Mouse (Mus musculus) monocyte, adult 2 months (primary cell): ENCODE data around the gene Prim2.

Experiments used
- DNase-seq, 2 experiments: peaks; one replicate each; pipeline ENCODE4 v3.0.0; 2022; ENCODE audit warnings: low spot score in 2 of 2, low read depth in 1 of 2

Gene Prim2

DNA sequence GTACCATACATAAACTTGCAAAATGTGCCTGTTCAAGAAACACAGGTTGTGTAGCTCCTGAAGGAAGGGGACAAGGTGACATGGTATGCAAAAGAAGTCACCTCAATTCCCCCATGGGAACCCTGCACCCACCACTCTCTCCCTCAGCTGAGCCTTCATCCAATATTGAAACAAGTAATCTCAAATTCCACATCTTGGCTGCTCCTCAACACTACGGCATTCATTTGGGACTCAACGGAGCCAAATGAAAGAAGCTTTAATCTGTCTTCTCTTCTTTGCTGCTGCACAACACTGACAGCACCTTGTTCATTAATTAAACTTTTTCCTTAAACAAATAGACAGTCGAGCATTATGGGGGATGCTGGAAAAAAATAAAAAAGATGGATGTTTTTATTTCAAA lies 174.0 kb downstream of the Prim2 start:
- no peak for DNase-seq

DNA sequence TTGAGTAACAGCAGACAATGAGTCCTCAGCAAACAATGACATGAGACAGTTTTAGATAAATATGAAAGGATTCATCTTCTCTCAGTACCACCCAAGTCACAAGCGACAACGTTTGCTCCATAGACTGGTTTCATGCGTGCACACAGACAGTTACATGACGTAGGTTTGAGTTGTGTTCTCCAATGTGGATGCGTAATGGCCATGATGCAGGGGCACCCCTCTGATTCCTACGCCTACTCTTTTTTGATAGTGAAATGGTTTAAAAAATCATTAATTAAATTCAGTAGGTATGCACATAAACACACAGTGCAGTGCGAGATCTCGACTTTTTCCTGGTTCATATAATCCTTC lies 174.4 kb downstream of the Prim2 start:
- no peak for DNase-seq

DNA sequence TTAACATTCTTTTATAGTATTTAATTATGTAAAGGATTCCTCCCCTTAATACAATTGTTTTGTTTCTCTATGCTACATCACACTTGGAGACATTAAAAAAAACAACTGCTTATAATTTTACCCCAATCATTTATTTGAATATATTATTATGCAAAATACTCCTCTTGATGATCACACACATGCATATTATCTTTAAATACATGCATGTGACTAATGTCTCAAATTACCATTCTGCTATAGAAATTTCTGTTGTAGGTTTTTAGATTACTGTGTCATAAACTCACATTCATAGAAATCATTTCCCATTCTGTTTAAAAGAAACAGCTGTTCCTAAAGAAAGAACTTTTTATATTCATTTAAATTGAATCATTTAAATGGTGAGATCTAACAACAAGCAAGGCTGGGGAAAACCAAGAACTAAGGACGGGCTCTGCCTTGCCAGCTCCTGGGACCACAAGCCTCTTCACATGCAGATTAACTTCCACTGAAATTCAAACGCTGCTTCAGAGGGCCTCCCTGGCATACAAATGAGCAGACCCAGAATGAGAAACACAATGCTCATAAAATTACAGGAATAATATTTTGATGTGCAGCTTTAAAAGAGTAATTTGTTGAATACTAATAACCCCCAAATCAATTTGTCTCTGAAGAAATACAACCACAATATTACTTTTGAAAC lies 174.9 kb downstream of the Prim2 start:
- DNase-seq = no peak

DNA sequence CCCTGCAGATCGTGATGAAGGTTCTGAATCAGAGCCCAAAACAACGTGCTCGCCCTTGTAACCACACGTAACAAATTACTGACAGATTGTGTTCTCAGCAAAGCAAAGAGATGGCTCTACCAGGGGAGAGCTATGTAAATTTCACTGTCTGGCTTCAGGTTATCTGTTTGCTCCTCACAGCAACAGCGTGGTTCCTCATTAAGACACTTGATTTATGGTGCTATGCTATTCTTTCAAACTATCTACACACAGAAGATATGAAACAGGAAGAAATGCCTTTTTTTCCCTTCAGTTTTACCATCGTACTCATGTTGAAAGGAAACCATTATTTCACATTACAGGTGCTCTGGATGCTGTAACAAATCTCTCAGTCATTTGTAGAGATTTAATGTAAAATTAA lies 179.4 kb downstream of the Prim2 start:
- no peak for DNase-seq

DNA sequence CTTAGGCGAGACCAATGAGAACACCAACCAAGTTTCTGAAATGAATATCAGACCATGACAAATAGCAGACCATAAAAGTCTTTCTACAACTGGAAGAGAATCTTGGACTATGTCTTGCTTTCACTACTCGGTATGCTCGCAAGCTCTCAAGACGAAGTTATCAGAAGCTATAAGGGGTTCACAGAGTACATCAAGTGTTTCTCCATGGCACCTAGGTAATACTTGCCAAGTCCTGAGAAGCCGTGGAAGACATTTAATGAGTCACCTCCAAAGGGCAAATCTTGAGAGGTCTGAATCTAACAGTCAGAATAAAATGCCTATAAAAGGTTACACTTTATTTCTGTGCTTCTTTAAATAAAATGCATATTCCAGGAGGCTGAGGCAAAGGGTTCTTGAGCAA lies 181.2 kb downstream of the Prim2 start:
- no peak for DNase-seq

DNA sequence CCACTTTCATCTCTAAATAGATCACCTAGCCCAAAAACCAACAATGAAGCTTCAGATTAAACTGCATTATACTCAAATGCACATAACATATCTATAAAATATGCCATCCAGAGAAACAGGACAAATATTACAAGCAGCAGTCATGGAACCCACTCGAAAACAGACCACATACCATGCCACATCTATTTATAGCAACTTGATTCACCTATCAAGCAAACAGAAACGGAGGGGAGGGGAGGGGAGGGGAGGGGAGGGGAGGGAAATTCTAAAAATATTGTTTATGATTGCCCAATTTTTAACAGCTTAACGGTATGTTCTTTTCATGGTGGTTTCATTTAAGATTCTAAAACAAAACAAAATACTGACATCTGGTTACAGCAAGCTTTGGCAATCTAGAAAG lies 185.8 kb downstream of the Prim2 start:
- no peak for DNase-seq

DNA sequence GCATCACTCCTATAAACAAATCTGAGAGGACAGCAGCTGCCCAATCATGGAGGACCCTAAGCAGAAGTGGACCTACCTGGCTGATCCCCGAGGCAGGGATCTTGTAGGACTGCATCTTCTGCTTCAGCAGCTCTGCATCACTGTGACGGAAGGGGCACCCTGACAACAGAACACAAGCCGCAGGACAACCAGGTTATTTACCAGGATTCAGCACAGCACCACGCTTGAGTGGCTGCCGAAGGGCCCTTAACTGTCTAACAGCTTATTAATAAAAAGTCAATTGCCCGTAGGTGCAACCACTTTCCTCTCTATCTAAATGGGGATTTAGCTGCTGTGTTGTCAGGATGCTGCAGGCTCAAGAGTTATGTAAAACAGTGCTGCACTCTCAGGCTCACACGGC lies 189.2 kb downstream of the Prim2 start:
- DNase-seq = no peak

DNA sequence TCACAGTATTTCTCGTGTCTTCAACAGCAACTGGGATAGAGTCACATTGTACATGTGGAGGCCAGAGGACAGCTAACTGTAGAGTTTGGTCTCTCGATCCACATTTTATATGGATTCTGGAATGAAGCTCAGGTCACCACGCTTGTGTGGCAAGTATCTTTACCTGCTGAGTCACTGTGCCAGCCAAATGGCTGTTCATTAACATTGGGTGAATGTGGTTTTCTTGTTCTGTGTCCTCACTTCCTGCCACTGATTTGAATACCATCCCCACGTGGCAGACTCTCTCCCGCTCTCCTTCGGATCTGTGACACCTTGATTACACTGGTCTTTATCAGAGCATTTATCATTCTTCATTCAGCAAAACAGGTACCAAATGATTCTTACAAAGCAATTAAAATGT lies 198.5 kb downstream of the Prim2 start:
- DNase-seq = no peak

DNA sequence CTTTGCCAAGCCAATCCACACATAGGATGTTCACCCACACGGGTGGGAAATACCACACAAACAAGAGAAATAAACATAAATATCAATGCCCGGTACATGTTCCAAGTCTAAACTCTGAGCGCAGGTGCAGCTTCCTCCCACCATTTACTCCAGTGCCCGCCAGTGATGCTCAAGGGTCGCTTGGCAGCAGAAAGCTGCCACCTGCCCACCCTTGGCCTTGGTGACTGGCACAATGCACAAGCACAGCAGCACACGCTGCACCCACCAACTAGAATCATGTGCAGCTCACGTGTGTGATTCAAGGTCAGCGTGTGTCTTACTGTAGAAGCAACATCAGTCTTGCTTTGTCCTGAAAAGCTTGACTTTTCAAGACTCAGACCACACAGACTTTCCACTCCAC lies 199.4 kb downstream of the Prim2 start:
- DNase-seq = no peak

DNA sequence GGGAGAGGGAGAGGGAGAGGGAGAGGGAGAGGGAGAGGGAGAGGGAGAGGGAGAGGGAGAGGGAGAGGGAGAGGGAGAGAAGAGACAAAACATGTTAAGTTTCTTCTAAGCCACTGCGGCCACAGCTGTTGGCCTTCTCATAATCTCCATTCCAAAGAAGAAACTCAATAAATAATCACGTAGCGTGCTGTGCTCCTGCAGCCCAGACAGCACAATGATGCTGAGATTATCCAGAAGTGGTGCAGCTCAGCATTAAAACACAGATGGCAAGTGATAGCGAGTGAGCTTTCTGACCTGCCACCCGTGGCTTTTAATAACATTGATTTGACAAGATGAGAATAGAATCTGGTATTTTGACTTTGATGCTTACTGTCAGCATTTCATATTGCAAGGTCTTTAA lies 205.4 kb downstream of the Prim2 start:
- no peak for DNase-seq

DNA sequence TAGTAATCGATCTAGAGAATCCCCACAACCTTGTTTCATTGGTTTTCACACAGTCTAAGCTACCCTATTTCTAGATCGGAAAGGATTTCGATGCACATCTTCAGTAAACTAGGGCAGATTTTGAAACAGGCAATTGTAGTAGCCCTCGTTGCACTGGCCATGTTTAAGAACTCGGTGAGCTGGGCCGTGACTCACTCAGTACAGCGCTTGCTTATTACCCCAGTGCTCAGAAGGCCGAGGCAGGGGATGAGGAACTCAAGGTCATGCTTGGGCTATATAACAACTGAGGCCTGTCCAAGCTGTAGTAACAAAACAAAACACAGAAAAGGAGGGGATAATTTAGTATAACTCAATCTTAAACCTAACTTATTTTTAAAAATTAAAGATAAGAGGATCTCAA lies 208.9 kb downstream of the Prim2 start:
- DNase-seq = no peak

DNA sequence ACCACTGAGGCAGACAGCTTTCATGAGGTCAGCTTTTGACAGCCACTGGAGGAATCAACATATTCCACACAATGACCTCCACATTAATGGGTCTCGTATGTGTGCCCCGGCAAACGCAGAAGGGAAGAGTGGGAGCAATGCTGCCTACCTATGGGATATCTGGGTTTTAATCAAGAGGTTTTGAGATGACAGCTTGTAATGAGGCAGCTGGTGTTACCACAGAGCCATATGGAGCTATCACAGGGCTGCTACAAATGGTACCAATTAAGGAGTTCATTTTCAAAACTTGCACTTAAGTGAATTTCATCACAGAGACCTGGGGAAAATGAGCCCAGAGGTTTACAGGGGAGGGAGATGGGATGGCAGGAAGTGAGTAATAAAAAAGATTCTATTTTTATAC lies 209.3 kb downstream of the Prim2 start:
- no peak for DNase-seq

DNA sequence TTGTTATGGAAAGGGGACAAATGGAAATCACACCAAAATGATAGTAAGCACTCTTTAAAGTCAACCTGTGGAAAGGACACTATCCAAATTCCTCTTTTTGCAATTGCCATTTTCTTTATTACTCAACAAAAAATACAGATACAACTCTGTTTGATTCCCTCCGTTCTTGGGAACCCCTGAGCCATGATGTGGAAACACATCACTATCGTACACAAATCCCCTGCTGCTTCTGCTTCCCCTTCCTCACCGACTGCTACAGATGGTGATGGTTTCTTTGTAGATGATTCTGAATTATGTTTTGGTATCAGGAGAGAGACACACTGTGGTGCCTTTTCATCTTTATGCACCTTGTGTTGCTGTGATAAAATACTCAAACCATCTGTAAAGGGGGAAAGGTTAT lies 210.6 kb downstream of the Prim2 start:
- DNase-seq = no peak

DNA sequence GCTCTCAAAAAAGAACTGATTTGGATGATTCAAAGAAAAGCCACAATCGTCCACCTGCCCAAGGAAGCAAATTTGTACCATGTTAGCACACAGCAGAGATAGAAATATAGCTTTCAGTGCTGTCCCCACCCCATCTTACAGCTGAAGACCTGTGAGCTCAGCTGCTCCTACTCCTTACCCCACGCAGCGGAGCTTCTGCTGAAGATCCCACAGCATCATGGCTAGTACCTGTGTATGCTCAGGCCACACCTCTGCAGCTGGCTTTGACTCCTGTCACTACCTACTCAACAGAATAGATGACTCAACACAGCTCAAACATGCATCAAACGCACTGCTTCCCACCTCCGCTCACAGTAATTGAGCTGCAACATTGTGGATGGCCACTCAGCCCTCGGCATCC lies 215.3 kb downstream of the Prim2 start:
- no peak for DNase-seq

DNA sequence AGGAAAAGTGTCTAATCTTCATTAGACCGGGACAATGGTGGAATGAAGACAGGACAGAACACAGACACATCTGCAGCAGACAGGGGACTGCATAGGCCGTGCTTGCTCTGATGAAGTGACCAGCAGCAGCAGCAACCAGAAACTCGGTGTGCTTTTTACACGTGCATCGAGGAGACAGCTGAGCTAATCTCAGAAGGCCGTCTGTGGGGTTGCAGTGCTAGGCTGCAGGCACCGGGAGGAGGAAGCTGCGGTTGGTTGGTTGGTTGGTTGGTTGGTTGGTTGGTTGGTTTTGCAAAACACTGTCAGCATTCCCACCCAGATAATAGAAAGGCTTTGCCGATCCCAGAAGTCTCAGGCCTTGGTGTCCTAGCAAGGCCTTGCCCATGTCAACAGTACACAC lies 216.3 kb downstream of the Prim2 start:
- DNase-seq = no peak

DNA sequence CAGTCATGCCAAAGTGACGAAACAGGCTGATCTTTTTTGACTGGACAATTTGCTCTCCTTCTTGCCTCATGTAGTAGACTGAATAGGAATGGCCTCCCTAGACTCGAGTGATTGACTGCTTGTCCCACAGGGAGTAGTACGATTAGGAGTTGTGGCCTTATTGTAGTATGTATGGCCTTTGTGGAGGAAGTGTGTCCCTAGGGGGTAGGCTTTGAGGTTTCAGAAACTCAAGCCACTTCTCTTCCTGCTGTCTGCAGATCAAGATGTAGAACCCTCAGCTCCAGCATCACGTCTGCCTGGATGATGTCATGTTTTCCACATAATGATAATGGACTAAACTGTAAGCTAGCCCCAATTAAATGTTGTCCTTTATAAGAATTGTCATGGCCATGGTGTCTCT lies 222.4 kb downstream of the Prim2 start:
- no peak for DNase-seq

DNA sequence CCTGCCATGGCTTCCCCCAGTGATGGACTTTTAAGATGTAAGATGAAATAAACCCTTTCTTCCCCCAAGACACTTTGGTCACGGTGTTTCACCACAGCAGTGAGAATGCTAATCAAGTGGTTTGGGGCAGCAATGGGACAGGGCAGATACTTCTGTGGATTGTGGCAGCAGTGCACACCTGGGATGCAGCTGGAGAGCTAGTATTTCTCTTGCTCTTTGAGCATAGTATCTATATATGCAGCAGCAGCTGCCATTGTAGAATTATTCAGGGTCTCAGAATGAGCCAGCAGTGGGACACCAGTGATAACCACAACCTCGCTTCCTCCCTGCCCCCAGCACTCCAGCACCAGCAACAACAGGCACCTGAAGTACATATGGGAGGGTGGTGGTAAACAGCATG lies 233.4 kb downstream of the Prim2 start:
- no peak for DNase-seq
